Mouse (Mus musculus): ENCODE measurements around the gene Kbtbd13.
A peak's percentile ranks its signal among the peaks of the same experiment; 100 is the strongest.

Kbtbd13 gene

GRCm38 (mm10) chr9:65393606-65394005 is 2.2 kb upstream of the Kbtbd13 start:
- DNase-seq (ENCODE audit: low read depth), result no peak

- peak; percentile 62 for DNase-seq (ENCODE audit: low read depth)
Measured at GRCm38 (mm10) chr9:65392638-65393364, 1.3 kb upstream of the Kbtbd13 start.

- DNase-seq (ENCODE audit: low read depth), result no peak
Measured at GRCm38 (mm10) chr9:65390752-65391612, 470 bp downstream of the Kbtbd13 start.

DNA sequence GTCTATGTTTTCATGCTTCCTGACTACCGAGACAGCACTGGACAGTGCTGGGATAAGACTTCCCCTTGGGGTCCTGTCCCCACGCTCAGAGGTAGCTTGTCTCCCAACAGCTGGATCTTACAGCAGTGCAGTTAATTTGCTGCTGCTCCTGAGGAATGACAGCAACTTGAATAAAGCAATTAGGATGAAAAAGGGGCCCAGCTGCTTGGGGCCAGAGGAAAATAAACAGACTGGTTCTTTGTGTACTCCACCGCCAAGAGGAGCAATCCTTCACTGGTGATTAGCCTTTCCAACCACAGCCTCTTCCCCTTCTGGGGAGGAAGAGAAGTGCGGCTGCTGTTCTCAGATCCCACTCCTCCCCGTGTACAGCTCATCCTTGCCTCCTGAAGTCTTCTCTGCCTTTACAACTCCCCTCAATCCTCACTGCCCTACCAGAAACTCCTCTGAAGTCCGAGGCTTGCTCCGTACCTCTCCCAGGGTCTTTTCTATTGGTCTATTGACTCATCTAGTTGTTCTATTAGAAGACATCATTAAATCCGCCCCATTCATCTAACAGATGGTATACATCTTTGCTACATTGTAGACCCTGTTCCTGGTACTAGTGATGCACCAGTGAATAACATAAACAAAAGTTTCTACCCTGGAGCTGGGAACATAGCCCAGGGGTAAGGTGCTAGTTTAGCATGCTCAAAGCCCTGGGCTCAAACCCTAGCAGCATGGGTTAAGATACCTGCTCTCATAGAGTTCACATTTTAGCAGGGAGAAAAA is 4.9 kb downstream of the Kbtbd13 start:
- no peak for DNase-seq (ENCODE audit: low read depth)

DNA sequence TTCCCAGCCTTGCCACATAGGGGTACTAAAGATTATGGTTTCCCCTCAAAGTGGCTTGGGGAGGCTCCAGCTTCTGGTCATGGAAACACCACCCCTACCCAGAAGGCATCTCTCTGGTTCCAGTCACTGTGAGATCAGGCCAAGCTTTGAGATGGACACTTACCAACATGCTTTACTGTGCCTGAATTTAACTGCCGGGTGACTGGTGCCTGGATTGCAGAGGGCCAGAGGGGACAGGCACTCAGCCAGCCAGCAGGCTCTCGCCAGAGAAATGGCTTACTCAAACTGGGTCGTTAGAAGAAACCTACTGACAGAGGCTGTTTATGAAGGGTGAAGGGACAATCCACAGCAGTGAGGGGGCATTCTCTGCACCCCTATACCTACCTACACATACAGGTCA is 7.2 kb downstream of the Kbtbd13 start:
- DNase-seq (ENCODE audit: low read depth), result no peak

DNA sequence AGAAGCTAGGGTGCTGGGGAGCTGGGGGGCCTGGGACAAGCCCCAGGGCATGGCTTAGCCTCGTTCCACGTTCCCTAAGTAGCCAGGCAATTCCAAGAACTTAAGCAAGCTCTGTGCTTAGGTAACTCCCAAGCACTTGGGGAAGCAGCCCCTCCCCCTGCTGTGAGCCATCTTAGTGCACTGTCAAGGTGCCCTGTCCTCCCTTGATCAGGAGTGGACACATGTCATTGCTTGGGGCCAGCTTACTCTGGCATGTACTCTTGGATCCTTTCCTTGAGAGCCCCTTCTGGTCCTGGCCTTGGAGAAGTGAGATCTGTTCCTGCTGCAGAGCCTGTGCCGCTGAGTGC is 8.7 kb downstream of the Kbtbd13 start:
- no peak for DNase-seq (ENCODE audit: low read depth)

- DNase-seq (ENCODE audit: low read depth), result no peak
Measured at GRCm38 (mm10) chr9:65382031-65382750, 9.3 kb downstream of the Kbtbd13 start.

GRCm38 (mm10) chr9:65381017-65381590 is 10.3 kb downstream of the Kbtbd13 start:
- DNase-seq (ENCODE audit: low read depth), result no peak

GRCm38 (mm10) chr9:65375163-65375934 is 16.1 kb downstream of the Kbtbd13 start:
- DNase-seq (ENCODE audit: low read depth), result no peak

GRCm38 (mm10) chr9:65374468-65375162 is 16.8 kb downstream of the Kbtbd13 start:
- no peak for DNase-seq (ENCODE audit: low read depth)

GRCm38 (mm10) chr9:65372449-65372848 is 19.0 kb downstream of the Kbtbd13 start:
- DNase-seq (ENCODE audit: low read depth), result peak; percentile 19

DNA sequence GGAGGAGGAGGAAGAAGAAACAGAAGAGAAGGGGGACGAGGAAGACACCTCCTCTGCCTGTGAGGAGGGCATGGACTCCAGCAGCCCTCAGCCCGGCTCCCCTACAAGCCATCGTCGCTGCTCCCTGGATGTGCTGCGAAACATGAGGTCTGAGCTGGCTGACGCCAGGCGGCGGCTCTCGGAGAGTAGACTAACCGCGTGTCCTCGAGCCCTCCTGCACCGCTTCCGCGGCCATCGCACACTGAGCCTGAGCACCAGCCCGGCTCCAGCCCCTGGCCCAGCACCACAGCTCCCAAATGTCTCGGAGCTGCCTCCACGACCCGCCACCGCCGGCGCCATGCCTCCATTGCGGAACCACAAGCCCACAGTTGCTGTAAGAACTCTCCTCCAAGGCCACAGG is 19.7 kb downstream of the Kbtbd13 start:
- DNase-seq (ENCODE audit: low read depth), result no peak

- no peak for DNase-seq (ENCODE audit: low read depth)
Measured at GRCm38 (mm10) chr9:65365721-65366120, 25.7 kb downstream of the Kbtbd13 start.

DNA sequence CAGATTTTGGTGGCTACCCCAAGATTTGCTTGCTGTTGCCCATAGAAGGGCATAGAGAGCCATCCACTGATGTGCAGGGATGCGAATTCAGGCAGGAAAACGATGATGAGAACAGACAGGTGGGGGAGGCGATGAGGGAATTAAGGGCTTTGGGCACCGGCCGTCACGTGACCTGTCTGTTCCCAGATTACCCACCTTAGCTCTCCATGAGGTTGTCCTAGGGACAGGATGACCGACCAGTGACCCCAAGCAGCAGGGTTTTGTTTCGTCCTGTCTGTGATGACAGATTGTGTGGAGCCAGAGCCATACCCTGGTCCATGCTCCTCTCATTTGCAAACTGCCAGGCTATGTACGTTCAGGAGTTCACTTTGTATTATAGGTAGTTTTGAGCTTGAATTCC is 27.8 kb downstream of the Kbtbd13 start:
- no peak for DNase-seq (ENCODE audit: low read depth)

- no peak for DNase-seq (ENCODE audit: low read depth)
Measured at GRCm38 (mm10) chr9:65360641-65361448, 30.6 kb downstream of the Kbtbd13 start, which contains the start of gene Ubap1l. Gene Ubap1l, plus strand, starts transcription at chr9:65361041.

GRCm38 (mm10) chr9:65358956-65359480 is 32.4 kb downstream of the Kbtbd13 start:
- no peak for DNase-seq (ENCODE audit: low read depth)

DNA sequence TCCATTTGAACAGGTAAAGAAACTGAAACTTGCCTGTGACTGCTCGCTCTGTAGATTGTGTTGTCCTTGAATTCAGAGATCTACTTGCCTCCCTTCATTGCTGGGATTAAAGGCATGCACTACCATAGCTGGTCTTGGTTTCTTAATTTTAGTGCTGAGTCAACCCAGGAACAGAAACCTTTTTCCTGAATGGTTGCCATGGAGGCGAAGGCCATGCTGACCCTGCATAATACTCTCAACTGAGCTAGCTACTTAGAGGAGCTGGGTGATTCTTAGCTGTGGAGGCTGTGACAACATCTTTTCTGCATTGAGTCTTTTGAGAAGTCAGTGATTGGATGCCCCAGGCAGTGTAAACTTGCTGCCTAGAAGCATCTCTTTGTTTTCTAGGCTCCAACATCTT is 34.5 kb downstream of the Kbtbd13 start:
- no peak for DNase-seq (ENCODE audit: low read depth)

GRCm38 (mm10) chr9:65356561-65356960 is 34.9 kb downstream of the Kbtbd13 start:
- no peak for DNase-seq (ENCODE audit: low read depth)

- no peak for DNase-seq (ENCODE audit: low read depth)
Measured at GRCm38 (mm10) chr9:65353251-65353650, 38.2 kb downstream of the Kbtbd13 start.

Data from naive thymus-derived CD4-positive, alpha-beta T cell, adult 2 months (primary cell).